Mouse (Mus musculus): ENCODE results near the gene Naa50. TPM values are rescaled to one million over a fixed set of nuclear protein-coding genes. Genes with fewer than 3 reads are reported as not detected.

The Naa50 gene
- polyA plus RNA-seq, 1 experiment, result 48.8 TPM

DNA sequence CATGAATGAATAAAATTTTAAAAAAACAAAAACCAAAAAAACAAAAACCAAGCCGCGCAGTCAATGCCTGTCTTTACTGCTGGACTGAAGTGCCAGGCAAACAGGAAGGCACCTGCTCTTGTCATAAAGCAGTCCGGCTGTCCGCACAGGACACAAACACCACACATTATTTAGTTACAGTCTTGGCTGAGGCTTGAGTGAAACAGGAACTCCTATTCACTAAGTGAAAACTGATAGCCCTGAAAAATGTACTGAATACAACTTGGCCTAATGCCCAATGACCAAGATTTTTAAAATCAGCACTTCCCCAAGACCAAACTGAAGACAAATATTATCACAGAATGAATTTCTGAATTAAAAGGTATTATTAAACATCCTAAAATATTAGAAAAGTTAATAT, 13.2 kb upstream of the Naa50 start:
- H3K4me3 ChIP-seq (ENCODE audit: insufficient read depth, low read depth, low read length), result no peak overlapping the region; the same call in 1 of the 2 replicates
- H3K4me1 ChIP-seq (ENCODE audit: control insufficient read depth, insufficient read depth, insufficient read length, low read length), result peaks cover 11% of the 10 kb centered on the region
- H3K27ac ChIP-seq (replicated peaks; ENCODE audit: low read depth, low read length), result no peak overlapping the region

DNA sequence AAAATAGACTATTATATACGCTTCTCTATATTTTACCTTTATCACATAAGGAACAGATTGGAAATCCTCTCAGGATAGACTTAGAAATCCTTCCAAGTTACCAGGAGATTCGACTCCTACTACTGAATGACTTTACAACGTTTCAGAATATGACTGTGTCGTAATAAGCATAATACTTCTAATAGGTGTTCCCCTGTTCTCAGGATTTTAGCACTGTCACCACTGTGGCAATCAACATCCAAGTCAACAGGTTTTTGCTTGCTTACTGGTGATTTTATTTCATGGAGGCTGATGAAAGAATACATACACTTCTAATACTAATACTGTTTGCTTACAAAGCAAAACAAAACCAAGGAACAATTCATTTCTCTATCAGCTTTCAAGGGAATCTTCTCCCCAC, 7.3 kb upstream of the Naa50 start:
- Histone ChIP-seq H3K4me3 (ENCODE audit: insufficient read depth, low read depth, low read length) (no peak overlapping the region), H3K4me1 (ENCODE audit: control insufficient read depth, insufficient read depth, insufficient read length, low read length) (peaks cover 2% of the 10 kb centered on the region; the same call in 1 of the 2 replicates), H3K27ac (replicated peaks; ENCODE audit: low read depth, low read length) (no peak overlapping the region)

DNA sequence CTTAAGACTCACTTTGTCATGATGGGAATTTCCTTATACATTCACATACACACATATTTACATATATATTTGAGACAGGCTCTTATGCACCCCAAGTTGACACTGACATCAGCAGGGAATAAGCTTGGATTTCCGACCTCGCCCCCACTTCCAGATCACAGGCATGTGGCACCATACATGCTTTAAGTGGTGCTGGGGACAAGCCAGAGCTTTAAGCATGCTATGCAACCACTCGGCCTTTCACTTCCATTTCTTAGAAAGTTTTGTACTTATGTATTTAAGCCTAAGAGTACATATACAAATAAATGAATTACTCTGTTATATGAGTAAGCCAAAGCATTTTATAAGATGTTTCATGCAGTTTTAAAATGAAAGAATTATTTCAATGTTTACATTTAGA, 6.4 kb upstream of the Naa50 start:
- peaks cover 2% of the 10 kb centered on the region; the same call in 1 of the 2 replicates for H3K4me1 ChIP-seq (ENCODE audit: control insufficient read depth, insufficient read depth, insufficient read length, low read length)
- no peak overlapping the region for H3K27ac ChIP-seq (replicated peaks; ENCODE audit: low read depth, low read length)
- H3K4me3 ChIP-seq (ENCODE audit: insufficient read depth, low read depth, low read length), result no peak overlapping the region

DNA sequence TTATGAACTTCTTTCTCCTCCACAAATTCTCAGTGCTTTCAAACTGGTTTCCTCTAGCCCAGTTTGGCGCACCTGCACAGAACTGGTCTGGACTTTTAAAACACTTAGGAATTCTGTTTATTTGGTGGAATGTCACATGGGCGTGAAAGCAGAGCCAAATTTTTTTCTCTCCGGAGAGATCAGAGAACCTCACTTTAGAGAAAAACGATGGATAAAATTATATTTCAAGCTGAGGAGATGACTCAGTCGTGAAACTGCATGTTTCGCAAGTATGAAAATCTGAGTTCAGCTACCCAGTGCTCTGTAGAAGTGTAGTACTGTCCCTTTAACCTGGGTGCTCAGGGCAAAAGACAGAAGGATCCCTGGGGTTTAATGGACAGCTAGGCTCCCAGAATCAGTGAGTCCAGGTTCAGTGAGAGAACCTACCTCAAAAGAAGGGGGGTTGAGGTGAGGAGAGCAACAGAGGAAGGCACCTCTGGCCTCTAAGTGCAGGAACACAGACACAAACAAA, 3.1 kb upstream of the Naa50 start:
- H3K4me3 ChIP-seq (ENCODE audit: insufficient read depth, low read depth, low read length), result peak overlapping the region; percentile 26; the same call in 1 of the 2 replicates
- H3K27ac ChIP-seq (replicated peaks; ENCODE audit: low read depth, low read length), result peak overlapping the region; percentile 63
- H3K4me1 ChIP-seq (ENCODE audit: control insufficient read depth, insufficient read depth, insufficient read length, low read length), result peaks cover 3% of the 10 kb centered on the region; the same call in 1 of the 2 replicates

DNA sequence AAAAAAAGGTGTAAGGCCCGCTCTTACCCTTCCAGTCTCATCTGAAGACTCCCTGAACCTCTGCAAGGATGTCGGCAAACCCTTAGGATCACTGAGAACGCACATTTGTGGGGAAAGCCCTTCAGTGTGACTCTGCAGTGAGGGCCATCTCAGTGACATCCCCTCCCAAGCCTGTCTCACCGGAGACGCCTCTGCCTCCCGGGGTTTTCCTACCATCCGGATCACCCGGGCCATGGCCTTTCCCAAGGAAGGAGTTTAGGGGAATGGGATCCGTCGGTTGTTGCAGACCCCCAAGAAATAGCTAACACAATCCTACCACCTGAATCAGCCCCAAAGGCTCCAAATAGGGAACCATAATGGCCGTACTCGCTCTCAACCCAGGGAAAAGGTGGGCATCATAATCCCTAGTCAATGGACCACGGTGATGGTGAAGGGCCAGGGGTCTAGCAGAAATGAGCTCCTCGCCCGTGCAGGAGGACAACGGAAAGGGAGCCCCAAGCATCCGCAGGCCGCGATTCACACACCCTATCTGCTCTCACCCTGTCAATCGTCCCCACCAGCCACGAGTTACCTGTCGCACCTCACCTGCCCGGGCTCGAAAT, 1.2 kb upstream of the Naa50 start:
- Histone ChIP-seq H3K4me1 (ENCODE audit: control insufficient read depth, insufficient read depth, insufficient read length, low read length) (peaks cover 4% of the 10 kb centered on the region; the same call in 1 of the 2 replicates), H3K27ac (replicated peaks; ENCODE audit: low read depth, low read length) (peak overlapping the region; percentile 97), H3K4me3 (ENCODE audit: insufficient read depth, low read depth, low read length) (peak overlapping the region; percentile 79)

DNA sequence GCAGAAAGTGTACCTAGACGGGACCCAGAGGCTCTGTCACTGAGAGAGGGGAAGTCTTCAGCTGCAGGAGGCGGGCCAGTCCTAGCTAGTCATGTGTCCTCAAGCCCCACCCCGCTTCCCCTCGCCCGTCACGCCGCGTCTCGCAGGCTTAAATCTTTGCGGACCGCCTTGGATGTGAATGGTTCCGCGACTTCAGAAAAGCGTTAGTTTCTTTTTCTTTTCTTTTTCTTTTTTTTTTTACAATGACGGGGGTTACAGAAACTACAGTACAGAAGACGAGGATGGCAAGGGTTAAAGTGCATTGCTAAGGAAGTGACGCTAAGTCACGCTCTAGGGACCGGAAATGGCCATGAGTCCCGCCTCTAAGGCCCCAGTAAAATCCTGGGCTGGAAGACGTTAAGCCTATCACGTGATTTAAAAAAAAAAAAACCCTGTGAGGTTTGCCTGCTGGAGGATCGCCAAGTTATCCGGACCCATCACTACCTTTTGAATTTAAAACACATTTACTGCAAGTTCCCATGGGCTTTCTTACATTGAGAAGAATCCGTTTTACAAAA, 573 bp upstream of the Naa50 start:
- H3K4me3 ChIP-seq (ENCODE audit: insufficient read depth, low read depth, low read length), result peak overlapping the region; percentile 79
- peaks cover 4% of the 10 kb centered on the region; the same call in 1 of the 2 replicates for H3K4me1 ChIP-seq (ENCODE audit: control insufficient read depth, insufficient read depth, insufficient read length, low read length)
- H3K27ac ChIP-seq (replicated peaks; ENCODE audit: low read depth, low read length), result peak overlapping the region; percentile 98

- peaks cover 4% of the 10 kb centered on the region; the same call in 1 of the 2 replicates for H3K4me1 ChIP-seq (ENCODE audit: control insufficient read depth, insufficient read depth, insufficient read length, low read length)
- H3K27ac ChIP-seq (replicated peaks; ENCODE audit: low read depth, low read length), result peak overlapping the region; percentile 94
These were observed 657 bp downstream of the Naa50 start for GRCm38 (mm10) chr16:44140186-44140787.

DNA sequence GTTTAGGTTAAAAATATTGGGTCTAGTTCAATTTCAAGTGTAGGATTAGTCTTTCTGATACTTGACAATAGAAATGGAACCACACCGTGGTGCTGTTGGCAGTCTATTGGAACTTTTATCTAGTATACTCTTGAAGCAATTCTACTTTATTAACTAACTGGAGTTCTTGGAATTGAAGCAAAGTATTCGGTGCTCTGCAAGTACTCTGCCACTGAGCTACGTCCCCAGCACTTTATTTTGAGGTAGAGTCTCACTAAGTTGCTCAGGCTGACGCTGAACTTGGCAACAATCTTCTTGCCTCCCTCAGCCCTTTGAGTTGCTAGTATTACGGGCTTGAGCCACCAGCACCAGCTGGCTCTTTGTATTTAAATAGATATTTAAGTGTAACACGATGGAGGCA, 1.9 kb downstream of the Naa50 start:
- Histone ChIP-seq H3K4me3 (ENCODE audit: insufficient read depth, low read depth, low read length) (peak overlapping the region; percentile 32; the same call in 1 of the 2 replicates), H3K27ac (replicated peaks; ENCODE audit: low read depth, low read length) (0 out of 2 replicates have a peak overlapping the region, but pooled peaks have one; percentile 11)

More at GRCm38 (mm10) chr16:44140186-44140787, 657 bp downstream of the Naa50 start:
- H3K4me3 ChIP-seq (ENCODE audit: insufficient read depth, low read depth, low read length), result peak overlapping the region; percentile 94

GRCm38 (mm10) chr16:44149002-44149767, 9.6 kb downstream of the Naa50 start:
- Histone ChIP-seq H3K27ac (replicated peaks; ENCODE audit: low read depth, low read length) (no peak overlapping the region), H3K4me1 (ENCODE audit: control insufficient read depth, insufficient read depth, insufficient read length, low read length) (no peaks in the 10 kb centered on the region), H3K4me3 (ENCODE audit: insufficient read depth, low read depth, low read length) (no peak overlapping the region)

More for the DNA sequence above, 1.9 kb downstream of the Naa50 start:
- peaks cover 4% of the 10 kb centered on the region; the same call in 1 of the 2 replicates for H3K4me1 ChIP-seq (ENCODE audit: control insufficient read depth, insufficient read depth, insufficient read length, low read length)

- Histone ChIP-seq H3K27ac (replicated peaks; ENCODE audit: low read depth, low read length) (no peak overlapping the region), H3K4me3 (ENCODE audit: insufficient read depth, low read depth, low read length) (no peak overlapping the region), H3K4me1 (ENCODE audit: control insufficient read depth, insufficient read depth, insufficient read length, low read length) (no peaks in the 10 kb centered on the region)
These were observed 14.9 kb downstream of the Naa50 start for GRCm38 (mm10) chr16:44154497-44155057.

GRCm38 (mm10) chr16:44159325-44159724, 19.7 kb downstream of the Naa50 start:
- Histone ChIP-seq H3K4me3 (ENCODE audit: insufficient read depth, low read depth, low read length) (no peak overlapping the region), H3K27ac (replicated peaks; ENCODE audit: low read depth, low read length) (no peak overlapping the region), H3K4me1 (ENCODE audit: control insufficient read depth, insufficient read depth, insufficient read length, low read length) (no peaks in the 10 kb centered on the region)

- no peak overlapping the region for H3K27ac ChIP-seq (replicated peaks; ENCODE audit: low read depth, low read length)
These were observed 24.2 kb downstream of the Naa50 start for GRCm38 (mm10) chr16:44163831-44164230.

GRCm38 (mm10) chr16:44165182-44165581, 25.6 kb downstream of the Naa50 start:
- peaks cover 4% of the 10 kb centered on the region for H3K4me1 ChIP-seq (ENCODE audit: control insufficient read depth, insufficient read depth, insufficient read length, low read length)
- H3K27ac ChIP-seq (replicated peaks; ENCODE audit: low read depth, low read length), result no peak overlapping the region
- no peak overlapping the region for H3K4me3 ChIP-seq (ENCODE audit: insufficient read depth, low read depth, low read length)

More at GRCm38 (mm10) chr16:44163831-44164230, 24.2 kb downstream of the Naa50 start:
- no peak overlapping the region for H3K4me3 ChIP-seq (ENCODE audit: insufficient read depth, low read depth, low read length)
- H3K4me1 ChIP-seq (ENCODE audit: control insufficient read depth, insufficient read depth, insufficient read length, low read length), result peaks cover 4% of the 10 kb centered on the region

- Histone ChIP-seq H3K4me1 (ENCODE audit: control insufficient read depth, insufficient read depth, insufficient read length, low read length) (peaks cover 4% of the 10 kb centered on the region), H3K27ac (replicated peaks; ENCODE audit: low read depth, low read length) (no peak overlapping the region), H3K4me3 (ENCODE audit: insufficient read depth, low read depth, low read length) (no peak overlapping the region)
These were observed 29.4 kb downstream of the Naa50 start for GRCm38 (mm10) chr16:44168990-44169389.

Data from brown adipose tissue, adult 24 weeks (tissue).